Comparison of ENCODE assay signal across 8 mouse cellular contexts in the genomic region with DNA sequence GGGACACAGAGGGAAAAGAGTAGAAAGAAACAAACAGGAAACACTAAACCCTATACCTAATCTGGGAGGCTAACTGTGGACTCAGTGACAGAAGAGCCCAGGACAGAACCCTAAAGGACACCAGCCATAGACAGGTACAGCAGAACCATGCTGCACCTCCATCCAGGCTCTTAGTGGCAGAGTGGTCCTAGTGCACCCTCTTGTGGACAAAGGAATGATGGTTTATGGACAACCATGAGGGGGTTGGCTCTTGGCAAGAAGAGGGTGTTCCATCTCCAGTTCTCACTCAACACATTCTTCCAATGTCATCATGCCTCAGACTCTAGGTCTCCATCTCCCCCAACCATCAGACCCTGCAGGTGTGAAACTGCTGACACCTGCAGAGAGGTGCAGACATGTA. TPM values are rescaled to one million over a fixed set of nuclear protein-coding genes. Genes with fewer than 3 reads are reported as not detected.
A peak's percentile ranks its signal among the peaks of the same experiment; 100 is the strongest.
DNase-seq lines count a peak whose midpoint lies in the region; ATAC-seq lines count a peak whose summit lies in the region.

No protein-coding gene starts in this region.

- H3K9ac ChIP-seq in heart, embryonic 11.5 days (ENCODE audit: low read depth, low read length): no peak overlapping the region
- no peak overlapping the region for H3K9ac ChIP-seq in liver, embryonic 11.5 days (ENCODE audit: low read depth, low read length)

- 0 out of 2 replicates have a peak, but pooled peaks have one; percentile 46 for ATAC-seq in heart, embryonic 11.5 days (replicated peaks; ENCODE audit: insufficient number of reproducible peaks, low FRiP score, low TSS enrichment)
- peak; percentile 75 for ATAC-seq in liver, embryonic 11.5 days (replicated peaks; ENCODE audit: low FRiP score)

- H3K4me2 ChIP-seq in heart, embryonic 11.5 days: no peak overlapping the region
- no peak overlapping the region for H3K4me2 ChIP-seq in liver, embryonic 11.5 days

- H3K36me3 ChIP-seq in heart, embryonic 11.5 days (ENCODE audit: control insufficient read depth, insufficient read depth, low read length): no peaks in the 10 kb centered on the region; the same call in 1 of the 2 replicates
- peaks cover 2% of the 10 kb centered on the region; the same call in 1 of the 2 replicates for H3K36me3 ChIP-seq in liver, embryonic 11.5 days (ENCODE audit: control insufficient read depth, insufficient read depth, low read length)

- peak; percentile 74 for DNase-seq in CD4-positive, CD25-positive, alpha-beta regulatory T cell, adult 2 months (ENCODE audit: low read depth, low spot score)
- peak; percentile 48 for DNase-seq in T-cell, adult 2 months (ENCODE audit: low spot score)
- peak; percentile 81 for DNase-seq in embryo, embryonic 10 days (ENCODE audit: low spot score)
- DNase-seq in kidney, adult 8-10 months: peak; percentile 67 to 73
- DNase-seq in liver, embryonic 11.5 days (ENCODE audit: low spot score): peak; percentile 45
- DNase-seq in naive thymus-derived CD4-positive, alpha-beta T cell, adult 2 months (ENCODE audit: low read depth): peak; percentile 69
- peak; percentile 47 for DNase-seq in yolk sac, embryonic 10.5 days (ENCODE audit: low spot score)

- H3K4me1 ChIP-seq in heart, embryonic 11.5 days (ENCODE audit: control insufficient read depth, insufficient read depth, low read length): no peaks in the 10 kb centered on the region
- H3K4me1 ChIP-seq in liver, embryonic 11.5 days (replicated peaks; ENCODE audit: control insufficient read depth, insufficient read depth, low read length): no peaks in the 10 kb centered on the region

- no peaks in the 10 kb centered on the region for H3K9me3 ChIP-seq in heart, embryonic 11.5 days (replicated peaks; ENCODE audit: control insufficient read depth, low read length)
- H3K9me3 ChIP-seq in liver, embryonic 11.5 days (ENCODE audit: control insufficient read depth, low read length): no peaks in the 10 kb centered on the region

- H3K27me3 ChIP-seq in heart, embryonic 11.5 days (ENCODE audit: control insufficient read depth, insufficient read depth, low read length): no peaks in the 10 kb centered on the region
- no peaks in the 10 kb centered on the region for H3K27me3 ChIP-seq in liver, embryonic 11.5 days (replicated peaks; ENCODE audit: control insufficient read depth, insufficient read depth, low read length)

- H3K4me3 ChIP-seq in heart, embryonic 11.5 days (ENCODE audit: low read depth, low read length): no peak overlapping the region
- H3K4me3 ChIP-seq in liver, embryonic 11.5 days (ENCODE audit: low read depth, low read length): no peak overlapping the region

- no peak overlapping the region for H3K27ac ChIP-seq in heart, embryonic 11.5 days (ENCODE audit: low read depth, low read length)
- no peak overlapping the region for H3K27ac ChIP-seq in liver, embryonic 11.5 days (ENCODE audit: low read depth, low read length)

RNA-seq across cellular contexts. Expression of a gene that starts 11.8 kb away (rescaled TPM):
- 80.7 and 86.3 TPM in 2 replicates for polyA plus RNA-seq in heart, embryonic 11.5 days (2014; fragmentation: Nextera tagmentation; extraction: Ambion mirVana)
- polyA plus RNA-seq in liver, embryonic 11.5 days (2014; fragmentation: Nextera tagmentation; extraction: Ambion mirVana): 74.2 and 76.3 TPM in 2 replicates

RNA-seq across cellular contexts. Expression of a gene that starts 35.5 kb away (rescaled TPM):
- 6.4 and 8.2 TPM in 2 replicates for polyA plus RNA-seq in heart, embryonic 11.5 days (2014; fragmentation: Nextera tagmentation; extraction: Ambion mirVana)
- 13.8 and 16.4 TPM in 2 replicates for polyA plus RNA-seq in liver, embryonic 11.5 days (2014; fragmentation: Nextera tagmentation; extraction: Ambion mirVana)

RNA-seq across cellular contexts. Expression of a gene that starts 51.0 kb away (rescaled TPM):
- 23.6 and 27.9 TPM in 2 replicates for polyA plus RNA-seq in heart, embryonic 11.5 days (2014; fragmentation: Nextera tagmentation; extraction: Ambion mirVana)
- 31.4 and 33.0 TPM in 2 replicates for polyA plus RNA-seq in liver, embryonic 11.5 days (2014; fragmentation: Nextera tagmentation; extraction: Ambion mirVana)

RNA-seq across cellular contexts. Expression of a gene that starts 57.4 kb away (rescaled TPM):
- 15.0 and 17.1 TPM in 2 replicates for polyA plus RNA-seq in heart, embryonic 11.5 days (2014; fragmentation: Nextera tagmentation; extraction: Ambion mirVana)
- polyA plus RNA-seq in liver, embryonic 11.5 days (2014; fragmentation: Nextera tagmentation; extraction: Ambion mirVana): 6.4 and 8.9 TPM in 2 replicates
